Mouse (Mus musculus) gastrocnemius, adult 8-10 months (tissue): ENCODE data around the gene Mki67. TPM values are rescaled to one million over a fixed set of nuclear protein-coding genes. Genes with fewer than 3 reads are reported as not detected.

Source experiments
- DNase-seq, 2 experiments: peaks; one replicate each; pipeline ENCODE4 v3.0.0; 2022; ENCODE audit warnings: low spot score in 2 of 2
- total RNA-seq, 4 experiments: library from RNA; stranded (reverse); gene quantifications; 2 replicates each; pipeline ENCODE4 v1.2.4; 2022

Gene Mki67
- total RNA-seq, 4 experiments from 2014 or later, result 0.02 to 0.38 (median 0.10) TPM; not detected in 1

DNA sequence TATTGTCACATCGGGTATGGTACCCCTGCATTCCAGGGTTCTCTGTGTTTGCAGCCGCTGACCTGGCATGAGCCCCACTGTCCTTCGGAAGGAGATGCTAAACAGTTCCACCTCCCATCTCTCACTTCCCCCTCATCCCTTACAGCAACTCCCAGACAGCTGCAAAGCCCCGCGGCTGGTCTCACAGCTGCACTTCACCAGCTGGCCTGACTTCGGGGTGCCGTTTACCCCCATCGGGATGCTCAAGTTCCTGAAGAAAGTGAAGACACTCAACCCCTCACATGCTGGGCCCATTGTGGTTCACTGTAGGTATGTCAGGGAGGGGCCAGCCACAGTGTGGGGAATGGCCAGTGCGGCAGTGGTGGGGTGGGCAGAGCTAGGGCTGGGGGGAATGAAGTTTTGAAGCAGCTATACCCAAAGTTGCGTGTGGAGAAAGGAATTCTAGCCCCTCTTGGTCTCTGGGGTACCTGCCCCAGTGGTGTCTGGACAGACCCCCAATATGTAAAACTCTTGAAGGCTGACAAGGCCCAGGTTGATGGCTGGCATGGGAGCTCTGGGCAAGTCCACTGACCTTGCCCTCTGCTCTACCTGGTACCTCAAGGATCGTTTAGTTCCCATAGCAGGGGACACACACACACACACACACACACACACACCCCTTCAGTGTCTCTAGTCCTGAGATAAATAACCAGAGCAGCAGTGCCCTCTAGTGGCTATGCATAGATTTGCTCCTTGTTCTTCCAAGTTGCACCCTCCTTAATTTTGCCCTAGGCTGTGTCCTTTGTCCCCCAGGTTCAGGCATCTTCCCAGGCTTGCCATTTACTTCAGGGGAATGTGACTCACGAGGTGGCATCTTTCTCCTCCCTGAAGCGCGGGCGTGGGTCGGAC, 47.1 kb downstream of the Mki67 start:
- peak; percentile 17 to 27 for DNase-seq

DNA sequence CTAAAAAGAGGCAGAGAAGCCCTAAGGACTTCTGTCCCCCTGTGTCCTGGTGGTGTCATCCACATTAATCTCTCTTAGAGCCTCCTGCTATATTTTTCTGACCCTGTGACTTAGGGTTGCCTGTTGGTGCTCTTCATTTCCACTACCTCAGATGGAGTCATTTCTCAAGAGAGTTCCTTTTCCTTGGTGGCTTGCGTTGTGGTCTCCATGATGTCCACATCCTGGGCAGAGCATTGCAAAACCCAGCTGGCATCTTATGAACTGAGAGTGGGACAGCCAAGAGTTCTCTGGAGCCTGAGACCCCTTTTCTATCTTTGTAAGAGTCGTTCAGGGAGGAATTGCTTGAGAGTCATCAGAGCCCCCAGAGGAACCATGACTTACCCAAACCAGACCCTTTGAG, 49.8 kb downstream of the Mki67 start:
- DNase-seq, result no peak

DNA sequence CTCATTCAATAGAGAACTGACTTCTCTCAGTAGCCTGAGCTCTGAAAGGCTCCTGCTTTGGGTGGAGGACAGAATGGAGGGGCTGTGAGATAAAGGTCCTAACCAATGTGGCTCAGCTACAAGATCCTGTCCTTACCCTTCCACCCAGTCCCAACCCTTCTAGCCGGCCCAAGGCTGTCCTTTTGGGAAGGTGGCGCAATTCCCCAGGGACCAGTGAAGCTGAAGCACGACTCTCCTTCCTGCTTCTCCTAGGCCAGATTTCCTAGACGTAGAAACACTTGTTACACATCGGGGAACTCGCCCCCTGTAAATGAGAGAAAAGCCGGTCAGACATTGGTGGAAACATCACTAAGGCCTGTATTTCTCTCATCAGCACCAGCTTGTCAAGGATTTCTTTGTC, 52.0 kb downstream of the Mki67 start:
- DNase-seq, result no peak

DNA sequence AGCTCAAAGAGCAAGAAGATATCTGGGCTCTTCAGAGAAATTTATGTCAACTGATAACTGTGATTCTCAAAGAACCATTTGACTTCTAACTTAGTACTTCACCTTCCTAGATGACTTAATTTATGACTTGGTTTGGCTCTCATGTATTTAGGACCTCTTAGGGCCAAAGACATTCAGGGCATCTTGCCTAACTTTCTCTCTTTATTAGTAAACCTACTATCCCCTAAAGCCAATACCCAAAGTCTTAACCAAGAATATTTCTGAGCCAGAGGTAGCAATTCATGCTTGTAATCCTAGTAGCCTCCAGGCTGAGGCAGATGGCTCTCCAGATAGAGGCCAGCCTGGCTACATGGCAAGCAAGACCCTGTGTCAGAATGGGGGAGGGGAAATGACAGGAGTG, 55.8 kb downstream of the Mki67 start:
- DNase-seq, result no peak

DNA sequence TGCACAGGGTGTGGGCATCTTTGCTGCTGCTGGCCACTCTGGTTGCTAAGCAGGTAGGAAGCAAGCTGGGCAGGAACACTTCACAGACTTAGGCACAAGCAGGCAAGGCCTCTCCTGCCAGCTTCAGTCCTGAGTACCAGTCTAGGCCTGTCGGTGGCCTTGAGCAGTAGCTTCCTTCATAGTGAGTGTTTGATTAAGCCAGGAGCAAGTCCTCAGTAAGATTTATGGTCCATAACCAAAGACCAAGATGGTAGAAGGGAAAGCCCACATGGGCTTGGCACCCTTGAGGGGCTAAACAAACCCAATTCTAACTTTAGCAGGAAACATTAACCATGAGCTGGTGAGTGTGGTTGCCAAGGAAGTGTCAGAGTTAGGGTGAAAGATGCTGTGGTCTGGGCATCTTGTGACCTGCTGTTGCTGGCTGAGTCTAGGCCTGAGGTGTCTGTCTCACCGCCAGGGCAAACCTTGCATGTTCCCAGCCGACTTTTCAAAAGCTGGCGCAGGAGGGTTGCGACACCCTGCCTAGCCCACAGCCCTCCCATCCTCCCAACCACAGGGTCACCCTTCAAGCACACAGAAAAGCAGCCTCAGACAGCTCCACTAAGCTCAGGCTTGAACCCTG, 56.7 kb downstream of the Mki67 start:
- DNase-seq, result no peak

DNA sequence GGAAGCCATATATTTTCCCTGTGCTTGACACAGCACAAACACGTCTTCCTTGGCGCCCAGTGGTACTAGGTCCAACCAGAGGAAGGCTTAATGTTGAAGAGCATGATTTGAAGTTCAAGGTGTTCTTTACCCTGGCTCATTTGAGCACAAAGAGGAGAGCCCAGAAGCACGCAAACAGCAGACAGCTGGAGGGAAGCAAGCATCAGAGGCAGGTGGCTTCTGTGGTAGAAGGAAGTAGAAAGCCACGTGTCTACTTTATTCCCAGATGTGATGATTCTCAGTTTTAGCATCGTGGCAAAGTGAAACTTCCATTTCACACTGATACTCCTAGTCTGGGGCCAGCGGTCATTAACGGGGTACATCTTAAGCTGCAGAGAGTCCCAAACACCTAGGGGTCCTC, 58.0 kb downstream of the Mki67 start:
- no peak for DNase-seq

DNA sequence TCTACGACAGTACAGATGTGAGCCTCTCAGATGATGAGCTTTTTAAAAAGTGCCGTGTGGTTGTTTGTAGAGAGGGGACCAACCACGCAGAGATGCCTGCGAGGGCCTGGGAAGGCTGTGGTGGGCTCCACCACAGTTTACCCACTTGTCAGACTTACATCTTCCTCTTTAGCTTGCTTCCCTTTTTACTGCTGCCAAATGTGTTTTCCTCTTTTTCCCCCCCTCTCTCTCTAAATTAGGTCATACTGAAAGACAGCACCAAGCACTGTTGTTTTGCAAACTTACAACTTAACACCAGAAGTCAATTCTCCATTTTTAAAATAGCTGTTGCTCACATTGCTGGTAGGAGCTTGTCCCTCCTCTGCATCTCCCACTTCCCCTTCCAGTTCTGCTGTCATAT, 61.0 kb downstream of the Mki67 start:
- no peak for DNase-seq

DNA sequence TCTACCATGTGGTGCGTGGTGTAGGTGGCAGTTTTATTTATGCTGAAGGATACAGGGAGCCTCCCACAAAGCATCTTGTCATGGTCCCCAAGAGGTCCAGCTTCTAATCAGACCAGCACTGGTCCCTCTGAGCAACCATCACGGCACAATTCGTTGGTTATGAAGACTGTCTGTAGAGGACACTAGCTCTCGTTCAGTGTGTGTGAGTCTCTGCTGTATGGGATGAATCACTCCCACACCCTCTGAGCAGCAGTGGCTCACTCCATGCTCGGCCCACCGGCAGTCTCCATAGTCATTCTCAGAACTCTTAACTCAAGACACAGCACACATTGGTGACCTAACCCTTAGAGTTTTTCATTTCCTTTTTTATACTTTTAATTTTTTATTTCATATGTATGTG, 61.9 kb downstream of the Mki67 start:
- DNase-seq, result no peak

DNA sequence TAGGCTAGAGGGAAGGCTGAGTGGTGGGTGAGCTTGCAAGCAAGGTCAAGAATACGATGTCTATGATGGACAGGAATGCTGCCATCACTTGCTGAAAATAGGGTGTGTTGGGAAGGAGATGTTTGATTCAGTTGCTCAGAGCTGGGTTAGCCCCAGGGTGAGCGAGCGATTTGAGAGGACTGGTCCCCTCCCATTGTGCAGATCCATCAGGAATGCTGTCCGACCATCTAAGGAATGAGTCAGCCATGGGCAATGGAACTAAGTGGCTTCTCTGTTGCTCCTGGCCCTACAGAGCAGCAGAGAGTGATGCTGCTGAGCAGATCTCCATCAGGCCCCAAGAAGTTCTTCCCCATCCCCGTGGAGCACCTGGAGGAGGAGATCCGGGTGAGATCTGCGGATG, 62.6 kb downstream of the Mki67 start:
- no peak for DNase-seq

DNA sequence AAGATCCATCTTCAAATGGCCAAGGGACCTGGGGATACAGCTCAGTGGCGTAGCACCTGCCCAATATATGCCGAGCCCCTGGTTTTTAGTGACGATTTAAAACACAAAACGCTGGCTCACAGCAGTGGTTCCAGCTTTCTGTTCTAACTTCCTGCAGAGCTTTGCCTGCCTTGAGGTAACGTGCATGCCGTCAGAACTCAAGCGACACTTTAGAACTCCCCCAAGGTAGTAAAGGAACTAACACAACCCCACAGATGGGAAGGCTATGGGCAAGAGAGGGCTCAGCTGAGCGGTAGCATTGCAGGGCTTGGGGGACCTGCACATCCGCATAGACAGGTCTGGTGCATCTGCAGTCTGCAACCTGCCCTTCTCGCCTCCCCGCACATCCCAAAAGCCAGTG, 63.4 kb downstream of the Mki67 start:
- DNase-seq, result no peak

DNA sequence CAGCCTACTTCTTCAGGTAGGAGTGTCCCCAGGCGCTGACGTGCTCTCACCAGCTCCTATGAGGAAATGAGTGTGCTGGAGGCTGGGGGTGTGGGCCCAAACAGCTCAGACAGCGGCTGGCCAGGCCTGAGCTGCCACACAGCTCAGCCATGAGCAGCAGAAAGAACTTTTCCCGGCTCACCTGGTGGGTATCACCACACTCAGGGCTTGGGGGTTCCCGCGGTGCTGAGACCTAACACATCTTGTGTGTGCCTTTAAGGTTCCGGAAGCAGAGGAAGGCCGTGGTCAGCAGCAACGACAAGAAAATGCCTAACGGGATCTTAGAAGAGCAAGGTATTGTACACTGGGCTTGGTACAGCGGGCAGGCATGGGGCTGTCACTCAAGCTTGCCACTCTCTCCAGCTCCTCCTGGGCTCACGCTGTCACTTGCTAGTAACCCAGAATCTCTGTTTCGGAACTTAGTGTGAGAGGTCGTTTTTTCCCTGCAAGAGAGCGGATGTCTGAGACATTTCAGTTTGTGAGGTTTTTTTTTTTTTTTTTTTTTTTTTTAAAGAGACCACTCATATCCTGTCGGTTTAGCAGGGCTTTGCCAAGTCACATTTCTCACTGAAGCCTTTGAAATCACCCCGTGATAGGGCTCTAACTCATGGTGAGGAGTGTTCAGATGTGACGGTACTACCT, 64.2 kb downstream of the Mki67 start:
- no peak for DNase-seq

DNA sequence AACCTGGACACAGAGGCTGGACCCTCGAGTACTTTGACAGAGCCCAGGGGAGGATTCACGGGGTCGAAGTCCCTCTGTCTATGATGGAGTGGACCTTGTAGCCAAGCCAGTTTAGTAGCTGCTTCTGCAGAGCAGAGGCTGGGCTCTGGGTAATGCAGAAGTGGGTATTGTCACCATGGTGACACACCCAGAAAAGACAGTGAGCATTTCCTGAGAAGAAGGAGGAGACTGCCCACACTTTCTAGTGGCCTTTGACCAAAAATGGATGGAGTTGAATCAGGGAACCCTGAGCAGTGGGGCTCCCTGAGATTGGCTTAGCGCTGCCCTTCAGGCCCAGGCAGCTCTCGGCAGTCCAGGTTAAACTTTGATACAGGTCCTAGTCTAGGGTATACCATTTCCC, 66.1 kb downstream of the Mki67 start:
- no peak for DNase-seq

DNA sequence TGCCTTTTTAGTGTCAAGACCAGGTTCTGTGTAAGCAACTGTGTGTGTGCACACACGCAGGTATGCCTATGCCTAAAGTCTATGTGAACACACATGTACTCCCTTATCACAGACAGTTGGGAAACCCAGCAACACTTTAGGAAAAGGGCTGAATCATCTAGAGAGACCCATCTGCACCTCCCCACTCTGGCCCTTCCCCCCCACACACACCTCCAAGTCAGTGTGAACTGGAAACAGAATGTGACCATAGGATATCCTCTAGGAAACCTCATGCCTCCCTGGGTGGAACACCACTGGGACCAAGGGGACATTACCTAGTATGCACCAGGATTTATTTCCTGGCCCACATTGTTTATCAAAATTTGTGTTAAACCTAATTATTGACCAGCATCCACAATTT, 66.9 kb downstream of the Mki67 start:
- no peak for DNase-seq

DNA sequence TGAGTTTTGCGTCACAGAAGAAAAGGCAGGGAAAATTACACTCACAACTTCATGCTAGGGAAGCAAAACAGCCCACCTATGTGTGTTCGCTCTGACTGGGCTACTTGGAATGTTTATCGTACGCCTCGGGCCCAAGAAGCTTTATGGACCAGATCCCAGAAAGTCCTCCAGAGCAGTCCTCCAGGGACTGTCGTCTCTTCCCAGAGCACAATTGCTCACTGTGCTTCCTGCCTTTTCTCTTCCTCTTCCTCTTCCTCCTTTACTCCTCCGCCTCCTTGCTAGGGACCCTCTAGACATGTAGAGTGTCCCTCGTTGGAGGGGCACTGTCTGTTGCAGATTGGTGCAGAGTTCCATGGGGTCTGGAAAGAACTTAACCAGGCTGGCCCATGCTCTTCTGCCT, 67.3 kb downstream of the Mki67 start:
- no peak for DNase-seq

DNA sequence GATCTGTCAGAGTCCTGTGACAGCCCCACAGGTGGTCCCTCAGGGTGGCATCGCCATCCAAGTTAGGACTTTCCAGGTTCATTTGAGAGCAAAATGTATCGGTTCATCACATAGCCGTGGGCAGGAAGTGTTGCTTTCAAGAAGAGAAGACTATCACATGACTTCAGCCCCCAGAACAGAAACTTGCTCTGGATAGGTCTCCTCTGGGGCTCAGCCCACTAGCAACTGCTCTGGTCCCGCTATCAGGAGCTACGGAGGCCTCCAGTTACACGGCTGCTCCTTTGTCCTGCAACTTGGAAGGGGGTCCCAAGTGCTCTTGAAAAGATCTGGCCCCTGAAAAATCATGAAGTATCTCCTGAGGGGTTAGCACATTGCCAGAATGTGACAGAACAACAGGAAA, 69.2 kb downstream of the Mki67 start:
- no peak for DNase-seq

DNA sequence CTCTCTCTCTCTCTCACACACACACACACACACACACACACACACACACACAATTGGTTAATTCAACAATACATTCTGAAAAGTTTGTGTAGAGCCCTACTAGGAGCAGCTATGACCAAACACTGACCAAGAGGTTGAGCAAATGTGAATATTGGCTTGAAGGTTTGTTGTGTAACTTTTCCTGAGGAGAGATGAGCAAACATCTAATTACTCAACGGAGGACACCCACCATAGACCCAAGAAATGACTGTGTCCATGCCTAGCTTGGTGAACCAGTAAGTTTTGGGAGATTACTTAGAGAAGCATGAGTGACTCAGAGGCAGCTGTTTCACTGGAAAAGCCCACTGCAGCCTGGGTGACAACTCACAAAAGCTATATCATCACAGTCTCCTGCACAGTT, 71.7 kb downstream of the Mki67 start:
- DNase-seq, result no peak

DNA sequence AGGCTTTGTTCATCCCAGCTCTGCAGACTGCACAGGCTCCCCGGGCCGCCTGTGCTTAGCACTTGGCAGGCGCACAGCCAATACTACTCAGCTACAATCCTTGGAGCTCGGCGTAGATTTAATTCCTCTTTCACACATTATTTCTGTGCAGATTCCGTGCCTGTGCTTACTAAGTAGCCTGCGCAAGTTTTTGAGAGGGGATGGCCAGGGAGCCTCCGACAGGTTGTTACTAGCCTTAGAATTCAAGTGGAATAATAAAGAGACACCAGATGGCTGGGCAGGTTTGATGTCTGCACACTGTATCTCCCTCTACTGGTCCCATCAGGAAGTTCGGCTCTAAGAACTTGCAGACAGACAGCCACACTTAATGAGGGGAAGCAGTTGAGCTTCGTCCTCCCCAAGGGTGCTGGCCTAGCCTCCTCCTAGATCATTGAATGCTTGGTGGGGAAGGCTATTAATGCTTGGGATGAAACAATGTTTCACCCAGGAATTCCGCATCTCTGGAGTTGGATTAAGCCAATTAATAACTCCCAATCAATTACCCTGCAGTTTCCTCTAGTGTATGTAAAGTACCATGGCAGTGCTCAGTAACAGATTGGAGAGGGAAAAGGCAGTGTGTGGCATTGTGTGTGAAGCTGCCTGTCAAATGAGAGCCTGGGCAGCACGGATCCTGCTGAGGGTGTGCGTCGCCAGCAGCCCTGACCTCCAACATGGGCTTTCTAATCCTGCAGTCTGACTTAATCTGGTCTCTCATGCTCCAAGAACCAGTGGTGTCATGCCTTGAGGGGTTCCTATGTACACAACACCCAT, 74.3 kb downstream of the Mki67 start:
- no peak for DNase-seq
